Mouse (Mus musculus) kidney, postnatal 14 days (tissue): ENCODE measurements around the gene Uap1l1.

Source experiments
- DNase-seq: peaks from one replicate; pipeline ENCODE4 v3.0.0; 2022; ENCODE audit warnings: mixed read lengths

Gene Uap1l1

GRCm38 (mm10) chr2:25311491-25311891 is 54.0 kb downstream of the Uap1l1 start:
- DNase-seq, result no peak

- no peak for DNase-seq
These were observed 54.5 kb downstream of the Uap1l1 start for GRCm38 (mm10) chr2:25310969-25311368.

GRCm38 (mm10) chr2:25310180-25310579 is 55.3 kb downstream of the Uap1l1 start:
- DNase-seq, result no peak
